Mouse (Mus musculus) intestine, postnatal 0 days (tissue): ENCODE results near the gene Nod2. TPM values are rescaled to one million over a fixed set of nuclear protein-coding genes. Genes with fewer than 3 reads are reported as not detected.

Source experiments
- ATAC-seq: fragments of 200-750 bp; cut with Nextera tagmentation; 2 replicates; pipeline ENCODE4 v1.8.0; 2017; ENCODE audit warnings: mild to moderate bottlenecking, moderate TSS enrichment, moderate library complexity
- H3K27ac ChIP-seq: fragments of 300-500 bp; sonication (generic); 2 replicates; pipeline ENCODE4 v1.5.1; 2014; ENCODE audit warnings: mild to moderate bottlenecking, low read depth, low read length, moderate library complexity
- H3K27me3 ChIP-seq: fragments of 300-500 bp; sonication (generic); replicated peaks from 2 replicates; pipeline ENCODE4 v1.6.1; 2014; ENCODE audit warnings: low read length, mixed read lengths; ENCODE audit not compliant: control insufficient read depth, insufficient read depth
- H3K36me3 ChIP-seq: fragments of 300-500 bp; sonication (generic); 2 replicates; pipeline ENCODE4 v1.6.1; 2014; ENCODE audit warnings: mild to moderate bottlenecking, moderate library complexity; ENCODE audit not compliant: control insufficient read depth, insufficient read depth
- H3K4me1 ChIP-seq: fragments of 300-500 bp; sonication (generic); replicated peaks from 2 replicates; pipeline ENCODE4 v1.6.1; 2014; ENCODE audit warnings: antibody characterized with exemption, low read length, mixed read lengths; ENCODE audit not compliant: control insufficient read depth, insufficient read depth
- H3K4me2 ChIP-seq: fragments of 300-500 bp; sonication (generic); replicated peaks from 2 replicates; pipeline ENCODE4 v1.6.1; 2014; ENCODE audit warnings: low read depth, mild to moderate bottlenecking, moderate library complexity
- H3K4me3 ChIP-seq: fragments of 300-500 bp; sonication (generic); 2 replicates; pipeline ENCODE4 v1.5.1; 2014; ENCODE audit warnings: low read depth, low read length
- H3K9ac ChIP-seq: fragments of 300-500 bp; sonication (generic); 2 replicates; pipeline ENCODE4 v1.6.1; 2014; ENCODE audit warnings: mild to moderate bottlenecking, low read depth, low read length
- H3K9me3 ChIP-seq: fragments of 300-500 bp; sonication (generic); 2 replicates; pipeline ENCODE4 v1.6.1; 2016; ENCODE audit warnings: mixed run types; ENCODE audit not compliant: control insufficient read depth
- CTCF ChIP-seq: sonication (generic); IDR thresholded peaks from 2 replicates; pipeline ENCODE4 v1.5.1; 2016; ENCODE audit warnings: low read depth, mild to moderate bottlenecking, control low read depth, antibody characterized with exemption, moderate library complexity
- WGBS: fragments of 180-500 bp; shearing (Covaris S2); extraction: QIAGEN DNeasy Blood & Tissue Kit; methylation state at CpG from one replicate; pipeline ENCODE4 v1.1.7; 2014; 5-methylcytosine and 5-hydroxymethylcytosine counted together
- polyA plus RNA-seq: library from polyadenylated mRNA; unstranded; fragments of >200 nt; fragmentation: Nextera tagmentation; extraction: Ambion mirVana; gene quantifications from 2 replicates; pipeline ENCODE4 v1.2.1, GENCODE M21; 2015

Gene Nod2
- polyA plus RNA-seq, 1 experiment from 2014 or later, result 0.22 TPM

GRCm38 (mm10) chr8:88689151-88689550 is 42.0 kb downstream of the Nod2 start:
- no peaks in the 10 kb centered on the region for H3K9me3 ChIP-seq
- H3K4me3 ChIP-seq, result no peak overlapping the region
- H3K4me1 ChIP-seq, result no peaks in the 10 kb centered on the region
- H3K27ac ChIP-seq, result no peak overlapping the region
- no peak overlapping the region for H3K4me2 ChIP-seq
- no peaks in the 10 kb centered on the region for H3K36me3 ChIP-seq
- H3K27me3 ChIP-seq, result no peaks in the 10 kb centered on the region
- H3K9ac ChIP-seq, result no peak overlapping the region
- 75% methylated on average over 6 of the region's 6 CpGs for WGBS
- TF ChIP-seq CTCF, result no peak
- ATAC-seq, result no peak

GRCm38 (mm10) chr8:88689891-88690290 is 42.8 kb downstream of the Nod2 start:
- no peaks in the 10 kb centered on the region for H3K36me3 ChIP-seq
- no peak overlapping the region for H3K27ac ChIP-seq
- H3K9me3 ChIP-seq, result no peaks in the 10 kb centered on the region
- H3K4me3 ChIP-seq, result no peak overlapping the region
- no peaks in the 10 kb centered on the region for H3K4me1 ChIP-seq
- 83% methylated on average over 6 of the region's 6 CpGs for WGBS
- no peak overlapping the region for H3K4me2 ChIP-seq
- H3K27me3 ChIP-seq, result no peaks in the 10 kb centered on the region
- no peak overlapping the region for H3K9ac ChIP-seq
- no peak for TF ChIP-seq CTCF
- no peak for ATAC-seq

- no peaks in the 10 kb centered on the region for H3K4me1 ChIP-seq
- TF ChIP-seq CTCF, result no peak
- no peak for ATAC-seq
- no peaks in the 10 kb centered on the region for H3K9me3 ChIP-seq
- H3K27ac ChIP-seq, result no peak overlapping the region
- no peak overlapping the region for H3K4me2 ChIP-seq
- H3K4me3 ChIP-seq, result no peak overlapping the region
- no peak overlapping the region for H3K9ac ChIP-seq
- H3K36me3 ChIP-seq, result no peaks in the 10 kb centered on the region
- 39% methylated on average over 4 of the region's 4 CpGs for WGBS
- no peaks in the 10 kb centered on the region for H3K27me3 ChIP-seq
Measured at GRCm38 (mm10) chr8:88691342-88691948, 44.3 kb downstream of the Nod2 start.

GRCm38 (mm10) chr8:88691961-88692360 is 44.8 kb downstream of the Nod2 start:
- H3K4me1 ChIP-seq, result no peaks in the 10 kb centered on the region
- ATAC-seq, result no peak
- no peak overlapping the region for H3K9ac ChIP-seq
- WGBS, result 33% methylated on average over 7 of the region's 7 CpGs
- H3K36me3 ChIP-seq, result no peaks in the 10 kb centered on the region
- H3K4me2 ChIP-seq, result no peak overlapping the region
- TF ChIP-seq CTCF, result no peak
- H3K9me3 ChIP-seq, result no peaks in the 10 kb centered on the region
- no peak overlapping the region for H3K4me3 ChIP-seq
- no peak overlapping the region for H3K27ac ChIP-seq
- no peaks in the 10 kb centered on the region for H3K27me3 ChIP-seq

GRCm38 (mm10) chr8:88692866-88693265 is 45.8 kb downstream of the Nod2 start:
- H3K4me1 ChIP-seq, result no peaks in the 10 kb centered on the region
- WGBS, result 82% methylated on average over 6 of the region's 6 CpGs
- H3K36me3 ChIP-seq, result no peaks in the 10 kb centered on the region
- H3K9ac ChIP-seq, result no peak overlapping the region
- ATAC-seq, result no peak
- no peaks in the 10 kb centered on the region for H3K9me3 ChIP-seq
- no peak overlapping the region for H3K27ac ChIP-seq
- H3K4me3 ChIP-seq, result no peak overlapping the region
- H3K4me2 ChIP-seq, result no peak overlapping the region
- no peaks in the 10 kb centered on the region for H3K27me3 ChIP-seq
- TF ChIP-seq CTCF, result no peak

GRCm38 (mm10) chr8:88693376-88693775 is 46.3 kb downstream of the Nod2 start:
- WGBS, result 84% methylated on average over 4 of the region's 4 CpGs
- Histone ChIP-seq H3K36me3 (no peaks in the 10 kb centered on the region), H3K27ac (no peak overlapping the region), H3K4me1 (no peaks in the 10 kb centered on the region), H3K27me3 (no peaks in the 10 kb centered on the region), H3K9me3 (no peaks in the 10 kb centered on the region), H3K4me3 (no peak overlapping the region), H3K4me2 (no peak overlapping the region), H3K9ac (no peak overlapping the region)
- ATAC-seq, result no peak
- TF ChIP-seq CTCF, result no peak

- H3K27ac ChIP-seq, result no peak overlapping the region
- H3K27me3 ChIP-seq, result no peaks in the 10 kb centered on the region
- WGBS, result 60% methylated on average over 7 of the region's 7 CpGs
- ATAC-seq, result no peak
- no peak overlapping the region for H3K9ac ChIP-seq
- H3K4me2 ChIP-seq, result no peak overlapping the region
- TF ChIP-seq CTCF, result no peak
- no peaks in the 10 kb centered on the region for H3K4me1 ChIP-seq
- no peaks in the 10 kb centered on the region for H3K9me3 ChIP-seq
- no peak overlapping the region for H3K4me3 ChIP-seq
- no peaks in the 10 kb centered on the region for H3K36me3 ChIP-seq
Measured at GRCm38 (mm10) chr8:88694291-88694690, 47.2 kb downstream of the Nod2 start.
